Mouse (Mus musculus) midbrain, embryonic 14.5 days (tissue): ENCODE results near the gene Mindy4b-ps. TPM values are rescaled to one million over a fixed set of nuclear protein-coding genes. Genes with fewer than 3 reads are reported as not detected.

Experiments
- ATAC-seq: fragments of 200-750 bp; cut with Nextera tagmentation; 2 replicates; pipeline ENCODE4 v1.8.0; 2017; ENCODE audit warnings: moderate number of reproducible peaks, moderate library complexity; ENCODE audit not compliant: low FRiP score, low TSS enrichment
- DNase-seq: peaks from one replicate; pipeline ENCODE4 v3.0.0-alpha.2; 2015
- H3K27ac ChIP-seq: fragments of 300-500 bp; sonication (generic); replicated peaks from 2 replicates; pipeline ENCODE4 v1.5.1; 2014; ENCODE audit warnings: mild to moderate bottlenecking, low read depth, low read length, moderate library complexity
- H3K27me3 ChIP-seq: fragments of 300-500 bp; sonication (generic); 2 replicates; pipeline ENCODE4 v1.6.1; 2014; ENCODE audit warnings: low read length, control low read depth, mixed read lengths; ENCODE audit not compliant: control insufficient read depth, insufficient read depth
- H3K36me3 ChIP-seq: fragments of 300-500 bp; sonication (generic); 2 replicates; pipeline ENCODE4 v1.6.1; 2014; ENCODE audit warnings: low read length, control low read depth; ENCODE audit not compliant: control insufficient read depth, insufficient read depth
- H3K4me1 ChIP-seq: fragments of 300-500 bp; sonication (generic); 2 replicates; pipeline ENCODE4 v1.6.1; 2014; ENCODE audit warnings: mild to moderate bottlenecking, antibody characterized with exemption, low read length, control low read depth; ENCODE audit not compliant: control insufficient read depth, insufficient read depth
- H3K4me2 ChIP-seq: fragments of 300-500 bp; sonication (generic); 2 replicates; pipeline ENCODE4 v1.6.1; 2014; ENCODE audit warnings: mild to moderate bottlenecking, low read length, moderate library complexity
- H3K4me3 ChIP-seq: fragments of 300-500 bp; sonication (generic); replicated peaks from 2 replicates; pipeline ENCODE4 v1.5.1; 2014; ENCODE audit warnings: low read depth, low read length
- H3K9ac ChIP-seq: fragments of 300-500 bp; sonication (generic); replicated peaks from 2 replicates; pipeline ENCODE4 v1.6.1; 2014; ENCODE audit warnings: mild to moderate bottlenecking, low read length, moderate library complexity
- H3K9me3 ChIP-seq: fragments of 300-500 bp; sonication (generic); 2 replicates; pipeline ENCODE4 v1.6.1; 2016; ENCODE audit warnings: low read length, control low read depth, mixed read lengths; ENCODE audit not compliant: control insufficient read depth
- WGBS: fragments of 180-500 bp; shearing (Covaris S2); extraction: QIAGEN DNeasy Blood & Tissue Kit; methylation state at CpG from one replicate; pipeline ENCODE4 v1.1.7; 2014; 5-methylcytosine and 5-hydroxymethylcytosine counted together
- polyA plus RNA-seq: library from polyadenylated mRNA; unstranded; fragments of >200 nt; fragmentation: Nextera tagmentation; extraction: Ambion mirVana; gene quantifications from 2 replicates; pipeline ENCODE4 v1.2.1, GENCODE M21; 2014

The Mindy4b-ps gene
- polyA plus RNA-seq, 1 experiment from 2014 or later = not detected

GRCm38 (mm10) chr3:58798676-58799075 lies 23.4 kb downstream of the Mindy4b-ps start:
- no peak overlapping the region for H3K27ac ChIP-seq
- no peak overlapping the region for H3K4me2 ChIP-seq
- DNase-seq (no peak), ATAC-seq (no peak)
- H3K9ac ChIP-seq = no peak overlapping the region
- no peak overlapping the region for H3K4me3 ChIP-seq
- H3K9me3 ChIP-seq = no peaks in the 10 kb centered on the region
- H3K36me3 ChIP-seq = no peaks in the 10 kb centered on the region
- no peaks in the 10 kb centered on the region for H3K27me3 ChIP-seq
- no peaks in the 10 kb centered on the region for H3K4me1 ChIP-seq
- WGBS = 76% methylated on average over 4 of the region's 4 CpGs

- 77% methylated on average over 8 of the region's 8 CpGs for WGBS
- H3K27ac ChIP-seq = no peak overlapping the region
- DNase-seq (no peak), ATAC-seq (no peak)
- no peak overlapping the region for H3K9ac ChIP-seq
- no peaks in the 10 kb centered on the region for H3K27me3 ChIP-seq
- H3K4me1 ChIP-seq = no peaks in the 10 kb centered on the region
- H3K36me3 ChIP-seq = no peaks in the 10 kb centered on the region
- no peak overlapping the region for H3K4me3 ChIP-seq
- no peak overlapping the region for H3K4me2 ChIP-seq
- H3K9me3 ChIP-seq = no peaks in the 10 kb centered on the region
Measured at GRCm38 (mm10) chr3:58798245-58798644, 23.9 kb downstream of the Mindy4b-ps start.

GRCm38 (mm10) chr3:58789473-58789872 lies 32.6 kb downstream of the Mindy4b-ps start:
- Histone ChIP-seq H3K4me2 (no peak overlapping the region), H3K9ac (no peak overlapping the region), H3K9me3 (no peaks in the 10 kb centered on the region), H3K4me3 (no peak overlapping the region), H3K4me1 (0 out of 2 replicates have a peak, but pooled peaks cover 3% of the 10 kb centered on the region), H3K27ac (no peak overlapping the region), H3K36me3 (no peaks in the 10 kb centered on the region), H3K27me3 (no peaks in the 10 kb centered on the region)
- ATAC-seq (no peak), DNase-seq (no peak)
- WGBS = 53% methylated on average over 7 of the region's 7 CpGs

GRCm38 (mm10) chr3:58789033-58789432 lies 33.1 kb downstream of the Mindy4b-ps start:
- Histone ChIP-seq H3K4me1 (0 out of 2 replicates have a peak, but pooled peaks cover 3% of the 10 kb centered on the region), H3K36me3 (no peaks in the 10 kb centered on the region), H3K27me3 (no peaks in the 10 kb centered on the region), H3K4me2 (no peak overlapping the region), H3K9me3 (no peaks in the 10 kb centered on the region), H3K27ac (no peak overlapping the region), H3K4me3 (no peak overlapping the region), H3K9ac (no peak overlapping the region)
- DNase-seq = no peak
- WGBS = 79% methylated on average over 5 of the region's 5 CpGs
- ATAC-seq = no peak

- 0 out of 2 replicates have a peak, but pooled peaks cover 3% of the 10 kb centered on the region for H3K4me1 ChIP-seq
- H3K36me3 ChIP-seq = no peaks in the 10 kb centered on the region
- no peak overlapping the region for H3K4me3 ChIP-seq
- no peaks in the 10 kb centered on the region for H3K27me3 ChIP-seq
- DNase-seq (no peak), ATAC-seq (no peak)
- no peak overlapping the region for H3K4me2 ChIP-seq
- H3K9ac ChIP-seq = no peak overlapping the region
- no peak overlapping the region for H3K27ac ChIP-seq
- 74% methylated on average over 4 of the region's 4 CpGs for WGBS
- H3K9me3 ChIP-seq = no peaks in the 10 kb centered on the region
Measured at GRCm38 (mm10) chr3:58786470-58786869, 35.6 kb downstream of the Mindy4b-ps start.

- H3K4me3 ChIP-seq = no peak overlapping the region
- H3K9me3 ChIP-seq = no peaks in the 10 kb centered on the region
- H3K36me3 ChIP-seq = no peaks in the 10 kb centered on the region
- H3K9ac ChIP-seq = no peak overlapping the region
- ATAC-seq (peak; percentile 59; the same call in 1 of the 2 replicates), DNase-seq (peak; percentile 81)
- H3K27ac ChIP-seq = no peak overlapping the region
- 24% methylated on average over 10 of the region's 10 CpGs for WGBS
- no peak overlapping the region for H3K4me2 ChIP-seq
- 0 out of 2 replicates have a peak, but pooled peaks cover 3% of the 10 kb centered on the region for H3K4me1 ChIP-seq
- no peaks in the 10 kb centered on the region for H3K27me3 ChIP-seq
Measured at GRCm38 (mm10) chr3:58785863-58786262, 36.2 kb downstream of the Mindy4b-ps start.

- Histone ChIP-seq H3K4me1 (0 out of 2 replicates have a peak, but pooled peaks cover 2% of the 10 kb centered on the region), H3K36me3 (no peaks in the 10 kb centered on the region), H3K4me2 (no peak overlapping the region), H3K9ac (no peak overlapping the region), H3K27ac (no peak overlapping the region), H3K9me3 (no peaks in the 10 kb centered on the region), H3K27me3 (no peaks in the 10 kb centered on the region), H3K4me3 (no peak overlapping the region)
- DNase-seq (peak; percentile 80), ATAC-seq (no peak)
- WGBS = 38% methylated on average over 8 of the region's 8 CpGs
Measured at GRCm38 (mm10) chr3:58784219-58785092, 37.7 kb downstream of the Mindy4b-ps start.

- H3K27me3 ChIP-seq = no peaks in the 10 kb centered on the region
- no peak overlapping the region for H3K9ac ChIP-seq
- DNase-seq (no peak), ATAC-seq (peak; percentile 27; the same call in 1 of the 2 replicates)
- H3K4me1 ChIP-seq = no peaks in the 10 kb centered on the region
- no peaks in the 10 kb centered on the region for H3K36me3 ChIP-seq
- H3K4me3 ChIP-seq = no peak overlapping the region
- H3K4me2 ChIP-seq = no peak overlapping the region
- 62% methylated on average over 8 of the region's 8 CpGs for WGBS
- H3K27ac ChIP-seq = no peak overlapping the region
- no peaks in the 10 kb centered on the region for H3K9me3 ChIP-seq
Measured at GRCm38 (mm10) chr3:58783602-58784218, 38.4 kb downstream of the Mindy4b-ps start.
